Mouse (Mus musculus) hindbrain, postnatal 0 days (tissue): ENCODE results near the gene Gm49661. TPM values are rescaled to one million over a fixed set of nuclear protein-coding genes. Genes with fewer than 3 reads are reported as not detected.

Source experiments
- ATAC-seq: fragments of 200-750 bp; cut with Nextera tagmentation; 2 replicates; pipeline ENCODE4 v1.8.0; 2017; ENCODE audit warnings: mild to moderate bottlenecking, moderate TSS enrichment, moderate library complexity
- DNase-seq: peaks from one replicate; pipeline ENCODE4 v3.0.0-alpha.2; 2015; ENCODE audit warnings: low spot score
- H3K27ac ChIP-seq: fragments of 300-500 bp; sonication (generic); 2 replicates; pipeline ENCODE4 v1.5.1; 2014; ENCODE audit warnings: mild to moderate bottlenecking
- H3K27me3 ChIP-seq: fragments of 300-500 bp; sonication (generic); 2 replicates; pipeline ENCODE4 v1.6.1; 2014; ENCODE audit warnings: low read length, mixed read lengths; ENCODE audit not compliant: insufficient read depth
- H3K36me3 ChIP-seq: fragments of 300-500 bp; sonication (generic); 2 replicates; pipeline ENCODE4 v1.6.1; 2014; ENCODE audit warnings: low read length, mixed read lengths; ENCODE audit not compliant: insufficient read depth
- H3K4me1 ChIP-seq: fragments of 300-500 bp; sonication (generic); 2 replicates; pipeline ENCODE4 v1.6.1; 2014; ENCODE audit warnings: antibody characterized with exemption, low read length, mixed read lengths; ENCODE audit not compliant: insufficient read depth
- H3K4me2 ChIP-seq: fragments of 300-500 bp; sonication (generic); 2 replicates; pipeline ENCODE4 v1.6.1; 2014; ENCODE audit warnings: low read depth, mild to moderate bottlenecking, low read length, moderate library complexity, mixed read lengths
- H3K4me3 ChIP-seq: fragments of 300-500 bp; sonication (generic); 2 replicates; pipeline ENCODE4 v1.5.1; 2014; ENCODE audit warnings: low read length
- H3K9ac ChIP-seq: fragments of 300-500 bp; sonication (generic); replicated peaks from 2 replicates; pipeline ENCODE4 v1.6.1; 2014; ENCODE audit warnings: mild to moderate bottlenecking, low read length, moderate library complexity, mixed read lengths
- H3K9me3 ChIP-seq: fragments of 300-500 bp; sonication (generic); 2 replicates; pipeline ENCODE4 v1.6.1; 2016; ENCODE audit warnings: low read length, mixed read lengths
- CTCF ChIP-seq: IDR thresholded peaks from 2 replicates; pipeline ENCODE4 v1.5.1; 2016; ENCODE audit warnings: antibody characterized with exemption, control low read depth, low read depth
- WGBS: fragments of 180-500 bp; shearing (Covaris S2); extraction: QIAGEN DNeasy Blood & Tissue Kit; methylation state at CpG from one replicate; pipeline ENCODE4 v1.1.7; 2014; 5-methylcytosine and 5-hydroxymethylcytosine counted together
- polyA plus RNA-seq: library from polyadenylated mRNA; unstranded; fragments of >200 nt; fragmentation: Nextera tagmentation; extraction: Ambion mirVana; gene quantifications from 2 replicates; pipeline ENCODE4 v1.2.1, GENCODE M21; 2015
- total RNA-seq: library from RNA; depleted of rRNA; stranded (reverse); fragments of >200 nt; gene quantifications from 2 replicates; pipeline ENCODE4 v1.2.3, GENCODE M21; 2014

Gene Gm49661
- total and polyA plus RNA-seq, 2 experiments from 2014 or later: not detected

- peaks cover 36% of the 10 kb centered on the region for H3K4me1 ChIP-seq
- peak overlapping the region; percentile 67; the same call in 1 of the 2 replicates for H3K27ac ChIP-seq
- 4% methylated on average over 41 of the region's 42 CpGs for WGBS
- peak overlapping the region; percentile 98 for H3K4me2 ChIP-seq
- peak; percentile 57 for ATAC-seq
- H3K36me3 ChIP-seq: no peaks in the 10 kb centered on the region
- H3K9ac ChIP-seq: peak overlapping the region; percentile 47
- no peaks in the 10 kb centered on the region for H3K27me3 ChIP-seq
- H3K9me3 ChIP-seq: no peaks in the 10 kb centered on the region
- peak; percentile 93 for DNase-seq
- peak overlapping the region; percentile 29 for H3K4me3 ChIP-seq
- TF ChIP-seq CTCF: no peak
Measured at GRCm38 (mm10) chr8:84979599-84980421, 10.6 kb upstream of the Gm49661 start.

GRCm38 (mm10) chr8:84978248-84978940 lies 9.2 kb upstream of the Gm49661 start, which contains the start of gene Junb:
Gene Junb, minus strand, starts transcription at chr8:84978718.
- no peaks in the 10 kb centered on the region for H3K27me3 ChIP-seq
- DNase-seq: peak; percentile 93
- peaks cover 35% of the 10 kb centered on the region for H3K4me1 ChIP-seq
- ATAC-seq: peak; percentile 70
- H3K4me2 ChIP-seq: peak within 1 kb of the TSS; percentile 98
- TF ChIP-seq CTCF: no peak
- H3K36me3 ChIP-seq: no peaks in the 10 kb centered on the region
- H3K9me3 ChIP-seq: no peaks in the 10 kb centered on the region
- H3K9ac ChIP-seq: peak within 1 kb of the TSS; percentile 67
- H3K4me3 ChIP-seq: peak within 1 kb of the TSS; percentile 51
- peak within 1 kb of the TSS; percentile 74 for H3K27ac ChIP-seq
- WGBS: under 1% methylated on average over 63 of the region's 63 CpGs

- H3K4me1 ChIP-seq: peaks cover 35% of the 10 kb centered on the region
- DNase-seq (peak; percentile 65), ATAC-seq (no peak)
- no peaks in the 10 kb centered on the region for H3K9me3 ChIP-seq
- H3K27ac ChIP-seq: peak overlapping the region; percentile 74
- TF ChIP-seq CTCF: no peak
- 0 out of 2 replicates have a peak, but pooled peaks cover under 1% of the 10 kb centered on the region for H3K36me3 ChIP-seq
- H3K4me2 ChIP-seq: peak overlapping the region; percentile 98
- WGBS: 2% methylated on average over 70 of the region's 70 CpGs
- H3K27me3 ChIP-seq: no peaks in the 10 kb centered on the region
- H3K9ac ChIP-seq: peak overlapping the region; percentile 67
- peak overlapping the region; percentile 51 for H3K4me3 ChIP-seq
Measured at GRCm38 (mm10) chr8:84977435-84978247, 8.4 kb upstream of the Gm49661 start.

GRCm38 (mm10) chr8:84976763-84977434 lies 7.7 kb upstream of the Gm49661 start:
- H3K9me3 ChIP-seq: no peaks in the 10 kb centered on the region
- DNase-seq (no peak), ATAC-seq (no peak)
- TF ChIP-seq CTCF: no peak
- H3K9ac ChIP-seq: peak overlapping the region; percentile 67
- H3K36me3 ChIP-seq: peaks cover 8% of the 10 kb centered on the region; the same call in 1 of the 2 replicates
- no peaks in the 10 kb centered on the region for H3K27me3 ChIP-seq
- H3K27ac ChIP-seq: no peak overlapping the region
- peak overlapping the region; percentile 51 for H3K4me3 ChIP-seq
- WGBS: under 1% methylated on average over 24 of the region's 25 CpGs
- H3K4me2 ChIP-seq: peak overlapping the region; percentile 98
- H3K4me1 ChIP-seq: peaks cover 35% of the 10 kb centered on the region

- Histone ChIP-seq H3K9ac (peak overlapping the region; percentile 67), H3K27ac (peak overlapping the region; percentile 54), H3K27me3 (no peaks in the 10 kb centered on the region), H3K4me1 (peaks cover 34% of the 10 kb centered on the region), H3K36me3 (peaks cover 14% of the 10 kb centered on the region; the same call in 1 of the 2 replicates), H3K9me3 (no peaks in the 10 kb centered on the region), H3K4me2 (peak overlapping the region; percentile 98), H3K4me3 (peak overlapping the region; percentile 51)
- TF ChIP-seq CTCF: peak; percentile 37
- WGBS: under 1% methylated on average over 57 of the region's 61 CpGs
- DNase-seq (peak; percentile 96), ATAC-seq (peak; percentile 84)
Measured at GRCm38 (mm10) chr8:84976031-84976762, 7.0 kb upstream of the Gm49661 start.
